Mouse (Mus musculus) adrenal gland, postnatal 36 days (tissue): ENCODE measurements at regions not wholly inside any gene's neighbourhood (a gene's known extent, or its start where the extent isn't known, plus 50 kb on each side); places are given as distances from the start of the nearest gene placed in this dataset.

ENCODE experiments used
- DNase-seq, 2 experiments: peaks; one replicate each; pipeline ENCODE4 v3.0.0; 2021; ENCODE audit warnings: mixed read lengths in 1 of 2

DNA sequence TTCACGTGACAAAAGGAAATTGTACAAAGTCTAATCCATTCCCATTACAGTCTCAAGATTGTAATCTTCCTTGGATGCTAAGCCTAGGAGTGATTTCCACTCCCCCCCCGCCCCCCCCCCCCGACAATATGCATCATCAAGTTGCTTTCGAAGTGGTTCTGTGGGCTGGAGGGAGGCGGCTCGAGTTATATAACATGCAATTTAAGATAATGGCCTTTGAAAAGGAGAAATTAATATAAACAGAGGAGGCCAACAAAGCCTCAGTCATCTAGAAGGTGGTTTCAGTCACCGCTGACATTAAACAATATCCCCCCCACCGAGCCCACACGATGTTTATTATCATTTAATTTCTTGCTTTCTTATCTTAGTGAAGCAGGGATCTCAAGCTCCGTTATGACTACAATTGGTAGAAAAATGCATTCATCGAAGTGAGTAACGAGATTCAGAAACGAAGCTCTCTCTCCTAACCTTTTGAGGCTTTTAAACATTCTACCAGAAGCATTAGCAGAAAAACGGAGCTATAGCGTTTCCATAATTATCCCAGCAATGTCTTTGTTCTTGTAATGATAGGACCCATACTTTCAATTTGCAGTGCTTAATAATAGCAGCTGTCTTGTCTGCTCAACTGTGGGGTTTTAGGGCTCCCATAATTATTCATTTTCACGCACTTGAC, 339.1 kb downstream of the Btg1 start:
- no peak for DNase-seq

- no peak for DNase-seq
Measured at GRCm38 (mm10) chr10:96956449-96956834, 339.6 kb downstream of the Btg1 start.

DNA sequence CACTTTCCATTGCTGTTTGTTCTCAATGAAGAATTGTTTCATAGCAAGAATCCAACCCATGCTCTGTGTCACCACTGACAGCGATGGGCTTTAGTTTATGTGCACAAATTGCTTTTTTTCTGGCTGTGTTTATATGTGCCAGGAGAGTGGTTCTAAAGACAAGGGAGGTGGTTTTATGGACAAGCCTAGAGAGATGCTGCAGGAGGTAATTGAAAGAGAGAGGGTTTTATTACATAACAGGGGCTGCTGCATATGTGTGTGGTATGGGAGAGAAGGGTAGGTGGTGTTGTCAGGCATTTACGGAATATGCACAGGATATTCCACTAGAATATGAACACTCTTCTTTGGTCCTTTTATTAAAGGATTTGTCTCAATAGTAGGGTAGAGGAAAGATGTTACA, 340.2 kb downstream of the Btg1 start:
- no peak for DNase-seq

- DNase-seq: no peak
Measured at GRCm38 (mm10) chr10:96969825-96970224, 353.0 kb downstream of the Btg1 start.

DNA sequence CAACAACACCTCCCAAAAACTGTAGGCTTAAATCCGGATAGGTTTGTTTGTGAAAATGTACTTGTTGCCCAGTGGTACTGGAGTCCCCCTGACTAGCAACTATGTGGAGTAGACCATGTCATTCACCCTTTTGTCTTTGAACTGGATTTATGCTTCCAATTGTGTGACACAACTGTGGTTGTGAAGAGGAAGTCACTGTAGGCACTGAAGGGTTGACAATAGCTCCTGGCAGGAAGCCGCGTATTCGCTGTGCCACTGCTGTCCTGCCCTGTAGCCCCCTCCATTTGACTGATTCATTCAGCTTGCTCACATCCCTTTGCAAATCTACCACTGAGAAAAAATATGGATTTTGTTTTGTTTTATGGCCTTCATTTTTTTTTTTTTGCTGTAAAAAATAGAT, 353.9 kb downstream of the Btg1 start:
- no peak for DNase-seq

DNA sequence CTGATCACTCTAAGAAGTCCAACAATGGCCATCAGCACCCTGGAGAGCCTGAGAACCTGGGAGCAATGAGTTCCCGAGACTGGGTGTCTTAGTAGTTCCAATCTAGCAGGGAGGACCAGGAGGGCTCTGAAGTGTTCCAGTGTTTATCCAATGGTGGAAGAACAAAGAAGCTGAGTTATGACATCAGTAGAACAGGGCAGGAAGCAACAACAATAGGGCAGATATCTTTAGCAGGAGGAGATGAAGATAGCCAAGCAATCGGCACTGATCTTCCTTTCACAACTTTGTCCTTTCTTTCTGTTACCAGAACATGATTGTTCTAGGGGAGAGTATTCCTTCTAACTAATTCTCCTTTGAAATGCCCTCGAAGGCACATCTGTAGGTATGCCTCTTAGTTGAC, 355.0 kb downstream of the Btg1 start:
- no peak for DNase-seq

DNA sequence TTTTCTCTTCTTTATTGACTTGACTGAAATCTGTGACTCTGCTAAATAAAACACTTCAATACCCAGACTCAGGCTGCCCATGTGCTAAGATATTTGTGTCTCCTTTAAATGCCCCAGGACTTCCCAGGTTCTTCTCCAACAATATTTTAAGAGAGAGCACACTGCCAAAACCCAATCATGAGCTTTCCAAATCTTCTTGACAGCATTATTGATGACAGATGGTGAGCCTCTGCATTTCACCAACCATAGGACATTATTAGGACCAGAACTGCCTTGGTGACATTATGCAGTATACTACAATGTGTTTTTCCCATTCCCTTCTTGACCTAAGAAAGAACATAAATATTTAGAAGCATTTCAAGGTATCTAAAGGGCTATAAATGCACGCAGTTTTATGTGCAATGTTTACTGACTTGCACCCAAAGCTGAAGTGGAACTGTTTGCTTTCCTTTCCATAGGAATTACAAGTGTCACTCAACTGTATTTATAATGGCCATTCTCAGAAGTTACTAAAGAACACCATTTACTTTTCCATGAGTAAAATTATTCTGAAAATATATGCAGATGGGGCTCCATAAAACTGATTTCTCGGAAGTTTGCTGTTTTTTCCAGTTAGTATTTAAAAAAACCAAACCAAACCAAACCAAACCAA, 357.6 kb downstream of the Btg1 start:
- DNase-seq: no peak

- DNase-seq: no peak
Measured at GRCm38 (mm10) chr10:96976691-96977090, 359.9 kb downstream of the Btg1 start.

DNA sequence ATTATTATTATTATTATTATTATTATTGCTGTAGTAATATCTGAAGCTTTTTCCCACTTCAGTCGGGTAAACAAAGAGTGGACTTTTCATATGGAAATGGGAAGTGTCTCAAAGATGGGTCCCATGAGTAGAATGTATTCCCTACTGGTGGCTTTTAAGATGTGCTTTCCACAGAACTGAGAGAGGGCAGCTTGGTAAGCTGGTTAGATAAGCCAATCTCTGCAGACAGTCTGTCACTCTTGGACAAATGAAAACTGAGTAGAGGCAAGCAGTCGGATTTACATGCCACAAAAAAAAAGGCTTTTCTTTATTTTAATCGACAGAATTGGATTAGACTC, 363.7 kb downstream of the Btg1 start:
- no peak for DNase-seq

DNA sequence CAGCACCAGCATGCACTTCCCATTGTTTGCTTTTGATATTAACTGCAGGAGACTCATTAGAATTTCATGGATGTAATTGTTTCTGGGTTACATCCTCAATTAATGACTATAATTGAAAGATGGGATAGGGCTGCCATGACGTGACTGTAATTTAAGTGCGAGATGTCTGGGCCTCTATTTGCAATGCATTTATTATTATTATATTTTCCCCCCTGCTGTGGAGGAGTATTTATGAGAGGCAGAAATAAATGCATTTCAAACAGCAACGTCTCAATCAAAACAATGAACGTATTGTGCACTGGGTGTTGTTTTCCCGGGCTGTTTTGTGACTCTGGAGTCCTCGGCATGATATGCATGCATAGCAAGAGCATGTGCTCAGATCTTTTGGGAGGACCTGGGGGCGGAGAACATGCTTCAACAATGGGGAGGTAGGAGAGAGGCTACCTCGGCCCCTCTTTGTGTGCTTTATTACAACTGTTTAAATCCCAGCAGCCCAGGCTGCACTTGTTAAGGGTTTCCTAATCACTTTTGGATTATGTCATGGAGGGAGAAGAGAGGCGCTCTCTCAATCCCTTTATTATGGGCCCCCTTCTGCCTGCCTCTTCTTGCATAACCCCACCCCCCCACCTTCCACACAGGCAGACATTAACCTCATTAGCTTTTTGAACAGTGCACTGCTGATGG, 364.2 kb downstream of the Btg1 start:
- DNase-seq: no peak

- DNase-seq: no peak
Measured at GRCm38 (mm10) chr10:96981516-96981869, 364.7 kb downstream of the Btg1 start.

GRCm38 (mm10) chr10:97000871-97001270, 384.1 kb downstream of the Btg1 start:
- no peak for DNase-seq

DNA sequence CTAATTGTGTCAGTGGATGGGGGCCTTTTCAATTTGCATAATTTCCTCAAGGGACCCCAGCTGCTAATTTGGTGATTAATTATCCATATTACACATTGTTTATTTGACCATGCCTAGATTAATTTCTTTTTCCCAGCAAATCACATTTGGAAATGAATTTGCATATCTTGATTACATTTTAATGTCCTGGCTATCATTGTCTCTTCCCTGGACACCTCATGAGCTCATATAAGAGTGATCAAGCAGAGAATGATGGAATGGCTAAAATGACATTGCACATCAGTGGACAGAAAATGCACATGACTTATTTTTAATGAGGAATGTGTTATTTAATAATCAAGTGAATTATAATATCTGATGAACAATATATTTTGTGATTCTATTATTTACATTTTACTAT, 392.1 kb downstream of the Btg1 start:
- no peak for DNase-seq

GRCm38 (mm10) chr10:97009859-97010258, 393.1 kb downstream of the Btg1 start:
- DNase-seq: no peak

GRCm38 (mm10) chr10:97018641-97019040, 401.8 kb downstream of the Btg1 start:
- no peak for DNase-seq

DNA sequence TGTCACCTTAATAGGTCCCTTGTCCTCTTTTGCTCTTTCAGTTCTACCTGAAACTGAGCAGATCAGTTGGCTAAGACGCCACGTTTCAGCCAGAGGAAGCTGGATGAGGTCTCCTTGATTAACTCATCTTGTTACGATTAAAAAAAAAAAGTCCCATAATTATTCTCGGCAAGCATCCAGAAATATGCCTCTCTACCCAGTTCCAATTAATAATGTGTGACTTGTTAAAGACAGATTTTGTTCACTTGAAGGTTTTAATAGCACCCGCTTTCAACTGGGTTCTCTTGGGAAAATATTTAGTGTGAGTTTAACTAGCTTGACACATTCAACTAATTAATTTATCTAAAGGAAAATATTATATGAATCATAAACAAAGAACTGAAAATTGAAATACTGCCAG, 412.0 kb downstream of the Btg1 start:
- DNase-seq: no peak

- DNase-seq: no peak
Measured at GRCm38 (mm10) chr10:97030996-97031395, 414.2 kb downstream of the Btg1 start.

- DNase-seq: peak in 1 of 2 experiments; percentile 3
Measured at GRCm38 (mm10) chr10:97035371-97035786, 418.6 kb downstream of the Btg1 start.

GRCm38 (mm10) chr10:97038025-97038424, 421.2 kb downstream of the Btg1 start:
- no peak for DNase-seq

- DNase-seq: no peak
Measured at GRCm38 (mm10) chr10:97047566-97047965, 430.8 kb downstream of the Btg1 start.

- DNase-seq: no peak
Measured at GRCm38 (mm10) chr10:97047996-97048395, 431.2 kb downstream of the Btg1 start.

DNA sequence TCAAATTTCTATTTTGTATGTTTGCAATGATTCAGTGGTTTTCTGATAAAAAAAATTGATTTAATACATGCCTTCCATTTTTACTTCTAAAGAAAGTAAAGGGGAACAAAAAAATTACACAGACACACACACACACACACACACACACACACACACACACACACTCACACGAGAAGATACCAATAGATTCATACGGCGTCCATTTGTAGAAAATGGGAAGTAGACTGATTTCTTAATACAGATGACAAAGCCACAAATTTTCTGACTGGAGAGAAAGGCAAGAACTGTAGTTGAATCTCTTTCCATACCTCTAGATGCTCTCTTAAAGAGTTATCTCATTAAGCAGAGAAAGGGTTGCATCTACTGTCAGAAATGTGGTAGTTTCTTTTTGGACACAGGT, 424.9 kb upstream of the Dcn start:
- DNase-seq: no peak

- no peak for DNase-seq
Measured at GRCm38 (mm10) chr10:97061961-97062360, 417.4 kb upstream of the Dcn start.

- no peak for DNase-seq
Measured at GRCm38 (mm10) chr10:97064546-97064945, 414.9 kb upstream of the Dcn start.
